Mouse (Mus musculus) liver, embryonic 14.5 days (tissue): ENCODE measurements around the gene Utp15. TPM values are rescaled to one million over a fixed set of nuclear protein-coding genes. Genes with fewer than 3 reads are reported as not detected.

Source experiments
- ATAC-seq: fragments of 200-750 bp; cut with Nextera tagmentation; 2 replicates; pipeline ENCODE4 v1.8.0; 2017; ENCODE audit warnings: moderate number of reproducible peaks, mild to moderate bottlenecking, moderate library complexity; ENCODE audit not compliant: insufficient read depth
- DNase-seq, 3 experiments: peaks; one replicate each; pipeline ENCODE4 v3.0.0-alpha.2; 2012 to 2013; ENCODE audit warnings: low read depth in 3 of 3, low spot score in 3 of 3
- H3K27ac ChIP-seq: fragments of 300-500 bp; sonication (generic); 2 replicates; pipeline ENCODE4 v1.5.1; 2014; ENCODE audit warnings: moderate library complexity, mild to moderate bottlenecking, control low read depth, inconsistent platforms
- H3K27me3 ChIP-seq: fragments of 300-500 bp; sonication (generic); 2 replicates; pipeline ENCODE4 v1.6.1; 2014; ENCODE audit warnings: mild to moderate bottlenecking, low read length, moderate library complexity; ENCODE audit not compliant: control insufficient read depth, insufficient read depth
- H3K36me3 ChIP-seq: fragments of 300-500 bp; sonication (generic); replicated peaks from 2 replicates; pipeline ENCODE4 v1.6.1; 2014; ENCODE audit warnings: low read depth; ENCODE audit not compliant: control insufficient read depth, insufficient read depth
- H3K4me1 ChIP-seq, 2 experiments: fragments of 200-500 bp in 1 of 2; fragments of 300-500 bp in 1 of 2; sonication (generic) in 1 of 2; replicated peaks; 2 replicates each; pipeline ENCODE4 v1.6.1; 2012 to 2014; ENCODE audit warnings: antibody characterized with exemption in 1 of 2, inconsistent platforms in 1 of 2, low read length in 1 of 2; ENCODE audit not compliant: control insufficient read depth in 2 of 2, insufficient read depth in 2 of 2
- H3K4me2 ChIP-seq: fragments of 300-500 bp; sonication (generic); 2 replicates; pipeline ENCODE4 v1.6.1; 2014; ENCODE audit warnings: low read depth, mild to moderate bottlenecking, control low read depth, moderate library complexity
- H3K4me3 ChIP-seq, 2 experiments: fragments of 200-500 bp in 1 of 2; fragments of 300-500 bp in 1 of 2; sonication (generic) in 1 of 2; 2 replicates each; pipeline ENCODE4 v1.5.1; 2012 to 2014; ENCODE audit warnings: low read depth in 2 of 2, low read length in 2 of 2, mild to moderate bottlenecking in 2 of 2, control low read depth in 1 of 2, inconsistent platforms in 1 of 2, moderate library complexity in 1 of 2; ENCODE audit not compliant: insufficient read depth in 1 of 2
- H3K9ac ChIP-seq: fragments of 300-500 bp; sonication (generic); replicated peaks from 2 replicates; pipeline ENCODE4 v1.6.1; 2014; ENCODE audit warnings: mild to moderate bottlenecking, control low read depth, moderate library complexity
- H3K9me3 ChIP-seq: fragments of 300-500 bp; sonication (generic); 2 replicates; pipeline ENCODE4 v1.6.1; 2016; ENCODE audit warnings: low read length, mixed read lengths; ENCODE audit not compliant: control insufficient read depth
- CTCF ChIP-seq: IDR thresholded peaks from 2 replicates; pipeline ENCODE4 v1.5.1; 2016; ENCODE audit warnings: antibody characterized with exemption, low read depth, control low read depth
- EP300 ChIP-seq: IDR thresholded peaks from 2 replicates; pipeline ENCODE4 v1.6.1; 2016; ENCODE audit warnings: antibody characterized with exemption, low read depth
- WGBS: fragments of 180-500 bp; shearing (Covaris S2); extraction: QIAGEN DNeasy Blood & Tissue Kit; methylation state at CpG from one replicate; pipeline ENCODE4 v1.1.7; 2014; ENCODE audit not compliant: insufficient replicate concordance; 5-methylcytosine and 5-hydroxymethylcytosine counted together
- polyA plus RNA-seq, 2 experiments: library from polyadenylated mRNA; depleted of rRNA in 1 of 2; stranded (reverse) in 1 of 2; unstranded in 1 of 2; fragments of >200 nt; fragmentation: Nextera tagmentation in 1 of 2; extraction: Ambion mirVana in 1 of 2; gene quantifications; 2 replicates each; pipeline versions ENCODE4 v1.2.1 to v1.2.3; 2012 to 2014

The Utp15 gene
- polyA plus RNA-seq, 2 experiments, result 6.1 to 11.8 TPM

GRCm38 (mm10) chr13:98291712-98292111, 28.9 kb upstream of the Utp15 start:
- TF ChIP-seq EP300 (no peak), CTCF (no peak)
- DNase-seq (no peak), ATAC-seq (no peak)
- WGBS, result 64% methylated on average over 8 of the region's 8 CpGs
- Histone ChIP-seq H3K4me1 (no peaks in the 10 kb centered on the region), H3K27me3 (no peaks in the 10 kb centered on the region), H3K9me3 (no peaks in the 10 kb centered on the region), H3K9ac (no peak overlapping the region), H3K27ac (no peak overlapping the region), H3K4me2 (no peak overlapping the region), H3K4me3 (no peak overlapping the region), H3K36me3 (no peaks in the 10 kb centered on the region)

- DNase-seq (no peak), ATAC-seq (no peak)
- Histone ChIP-seq H3K9ac (no peak overlapping the region), H3K4me1 (no peaks in the 10 kb centered on the region), H3K9me3 (no peaks in the 10 kb centered on the region), H3K4me2 (no peak overlapping the region), H3K27me3 (no peaks in the 10 kb centered on the region), H3K36me3 (no peaks in the 10 kb centered on the region), H3K4me3 (no peak overlapping the region), H3K27ac (no peak overlapping the region)
- WGBS, result 21% methylated on average over 2 of the region's 2 CpGs
- TF ChIP-seq EP300, result no peak
- TF ChIP-seq CTCF, result no peak
Observed at GRCm38 (mm10) chr13:98290719-98291118, 27.9 kb upstream of the Utp15 start.

- no peaks in the 10 kb centered on the region for H3K36me3 ChIP-seq
- H3K27me3 ChIP-seq, result no peaks in the 10 kb centered on the region
- TF ChIP-seq CTCF, result no peak
- no peak for TF ChIP-seq EP300
- no peak overlapping the region for H3K27ac ChIP-seq
- H3K4me3 ChIP-seq, result no peak overlapping the region
- no peak overlapping the region for H3K4me2 ChIP-seq
- ATAC-seq, result no peak
- DNase-seq, result no peak
- 0 out of 4 replicates have a peak, but pooled peaks cover 0 to 1% of the 10 kb centered on the region in 2 experiments for H3K4me1 ChIP-seq
- 55% methylated on average over 12 of the region's 12 CpGs for whole genome bisulfite sequencing
- no peak overlapping the region for H3K9ac ChIP-seq
- H3K9me3 ChIP-seq, result no peaks in the 10 kb centered on the region
Observed at GRCm38 (mm10) chr13:98280990-98281650, 18.3 kb upstream of the Utp15 start.

DNA sequence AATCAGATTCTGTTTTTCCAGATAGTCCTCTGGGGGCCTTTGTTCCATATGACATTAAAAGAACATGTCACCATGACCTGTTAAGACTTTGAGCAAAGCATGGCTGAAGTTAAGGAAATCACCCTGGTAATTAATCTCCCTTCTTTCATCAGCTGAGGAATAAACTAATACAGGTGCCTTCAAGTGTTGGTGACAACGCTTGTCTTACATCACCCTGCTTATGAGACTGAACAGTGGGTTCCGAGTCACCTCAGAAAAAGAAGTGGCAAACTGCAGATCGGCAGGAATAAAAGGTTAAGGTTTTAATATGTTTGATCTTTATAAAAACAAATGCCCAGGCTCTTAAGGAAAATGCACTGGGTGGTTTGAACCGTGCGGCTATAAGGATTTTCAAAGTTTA, 16.8 kb upstream of the Utp15 start, which contains the start of gene Gm21976:
Gene Gm21976, plus strand, starts transcription at position 202 of the 400 bp plus-strand sequence.
- Histone ChIP-seq H3K4me2 (no peak within 1 kb of the TSS), H3K9me3 (no peaks in the 10 kb centered on the region), H3K4me1 (peaks cover 0 to 8% of the 10 kb centered on the region in 2 experiments; a peak in 2 of 4 replicates), H3K27ac (no peak within 1 kb of the TSS), H3K36me3 (no peaks in the 10 kb centered on the region), H3K4me3 (no peak within 1 kb of the TSS), H3K9ac (no peak within 1 kb of the TSS), H3K27me3 (no peaks in the 10 kb centered on the region)
- 69% methylated on average over 5 of the region's 5 CpGs for WGBS
- DNase-seq (no peak), ATAC-seq (no peak)
- TF ChIP-seq CTCF (no peak), EP300 (no peak)

DNA sequence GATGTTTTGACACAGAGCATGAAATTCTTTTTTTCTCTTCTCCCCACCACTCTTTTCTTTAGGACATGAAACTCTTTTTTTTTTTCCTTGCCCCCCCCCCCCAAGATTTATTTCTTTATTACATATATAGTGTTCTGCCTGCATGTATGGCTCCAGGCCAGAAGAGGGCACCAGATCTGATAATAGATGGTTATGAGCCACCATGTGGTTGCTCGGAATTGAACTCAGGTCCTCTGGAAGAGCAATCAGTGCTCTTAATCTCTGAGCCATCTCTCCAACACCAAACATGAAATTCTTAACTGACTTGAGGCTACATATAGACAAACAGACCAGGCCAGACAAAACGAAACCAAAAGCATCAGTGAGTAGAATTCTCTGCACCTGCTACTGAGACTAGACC, 14.7 kb upstream of the Utp15 start:
- Histone ChIP-seq H3K4me2 (no peak overlapping the region), H3K4me1 (peaks cover 0 to 8% of the 10 kb centered on the region in 2 experiments; a peak in 2 of 4 replicates), H3K36me3 (peaks cover 7% of the 10 kb centered on the region; the same call in 1 of the 2 replicates), H3K9me3 (no peaks in the 10 kb centered on the region), H3K27me3 (no peaks in the 10 kb centered on the region), H3K4me3 (no peak overlapping the region), H3K9ac (no peak overlapping the region), H3K27ac (no peak overlapping the region)
- no peak for ATAC-seq
- DNase-seq, result no peak
- peak; percentile 27; the same call in 1 of the 2 replicates for TF ChIP-seq CTCF
- TF ChIP-seq EP300, result no peak
- WGBS, result 61% methylated on average over 2 of the region's 2 CpGs
